Mouse (Mus musculus) ES-Bruce4 (cell line): Measurements from ENCODE around the gene Slc1a3.

Source experiments
- CTCF ChIP-seq: IDR thresholded peaks from one replicate; pipeline ENCODE4 v1.8.1; 2011; ENCODE audit warnings: low read depth, low read length
- EP300 ChIP-seq: IDR thresholded peaks from 2 replicates; pipeline ENCODE4 v1.6.1; 2011; ENCODE audit warnings: low read depth, low read length; ENCODE audit not compliant: insufficient read depth
- POLR2A ChIP-seq: IDR thresholded peaks from one replicate; pipeline ENCODE4 v1.8.1; 2011; ENCODE audit warnings: low read length; ENCODE audit not compliant: insufficient read depth

- TF ChIP-seq CTCF: no peak
- no peak for TF ChIP-seq EP300
- no peak for TF ChIP-seq POLR2A
Observed at GRCm38 (mm10) chr15:8643997-8644692, 66.4 kb downstream of the Slc1a3 start.
